Mouse (Mus musculus) lung, postnatal 0 days (tissue): ENCODE measurements at regions not wholly inside any gene's neighbourhood (a gene's known extent, or its start where the extent isn't known, plus 50 kb on each side); places are given as distances from the start of the nearest gene placed in this dataset.

Experiments used
- ATAC-seq: fragments of 200-750 bp; cut with Nextera tagmentation; 2 replicates; pipeline ENCODE4 v1.8.0; 2017; ENCODE audit warnings: moderate library complexity
- DNase-seq: peaks from one replicate; pipeline ENCODE4 v3.0.0-alpha.2; 2016; ENCODE audit warnings: low spot score
- H3K27ac ChIP-seq: fragments of 300-500 bp; sonication (generic); 2 replicates; pipeline ENCODE4 v1.5.1; 2014; ENCODE audit warnings: antibody characterized with exemption, mild to moderate bottlenecking, low read length, mixed read lengths
- H3K27me3 ChIP-seq: fragments of 300-500 bp; sonication (generic); replicated peaks from 2 replicates; pipeline ENCODE4 v1.6.1; 2014; ENCODE audit warnings: low read length, mixed read lengths; ENCODE audit not compliant: insufficient read depth
- H3K36me3 ChIP-seq: fragments of 300-500 bp; sonication (generic); 2 replicates; pipeline ENCODE4 v1.6.1; 2014; ENCODE audit warnings: low read length, mixed read lengths; ENCODE audit not compliant: insufficient read depth
- H3K4me1 ChIP-seq: fragments of 300-500 bp; sonication (generic); 2 replicates; pipeline ENCODE4 v1.6.1; 2014; ENCODE audit warnings: antibody characterized with exemption, low read depth, low read length, mixed read lengths; ENCODE audit not compliant: insufficient read depth
- H3K4me2 ChIP-seq: fragments of 300-500 bp; sonication (generic); replicated peaks from 2 replicates; pipeline ENCODE4 v1.6.1; 2014; ENCODE audit warnings: low read depth, mild to moderate bottlenecking, low read length, moderate library complexity, mixed read lengths
- H3K4me3 ChIP-seq: fragments of 300-500 bp; sonication (generic); 2 replicates; pipeline ENCODE4 v1.5.1; 2014; ENCODE audit warnings: low read depth, low read length
- H3K9ac ChIP-seq: fragments of 300-500 bp; sonication (generic); replicated peaks from 2 replicates; pipeline ENCODE4 v1.6.1; 2014; ENCODE audit warnings: low read depth, mild to moderate bottlenecking
- H3K9me3 ChIP-seq: fragments of 300-500 bp; sonication (generic); 2 replicates; pipeline ENCODE4 v1.6.1; 2016; ENCODE audit warnings: low read length, mixed read lengths
- CTCF ChIP-seq: IDR thresholded peaks from 2 replicates; pipeline ENCODE4 v1.5.1; 2016; ENCODE audit warnings: antibody characterized with exemption, mild to moderate bottlenecking
- EP300 ChIP-seq: IDR thresholded peaks from 2 replicates; pipeline ENCODE4 v1.6.1; 2016; ENCODE audit warnings: antibody characterized with exemption, mild to moderate bottlenecking, control low read depth
- WGBS: fragments of 180-500 bp; shearing (Covaris S2); extraction: QIAGEN DNeasy Blood & Tissue Kit; methylation state at CpG from one replicate; pipeline ENCODE4 v1.1.7; 2014; 5-methylcytosine and 5-hydroxymethylcytosine counted together

GRCm38 (mm10) chr4:89082838-89083237 is 54.1 kb upstream of the Mtap start:
- DNase-seq (no peak), ATAC-seq (no peak)
- 29% methylated on average over 3 of the region's 3 CpGs for WGBS
- H3K27me3 ChIP-seq = no peaks in the 10 kb centered on the region
- no peak overlapping the region for H3K4me3 ChIP-seq
- no peak overlapping the region for H3K9ac ChIP-seq
- no peak for TF ChIP-seq CTCF
- TF ChIP-seq EP300 = no peak
- no peaks in the 10 kb centered on the region for H3K9me3 ChIP-seq
- H3K4me1 ChIP-seq = no peaks in the 10 kb centered on the region
- no peak overlapping the region for H3K4me2 ChIP-seq
- no peaks in the 10 kb centered on the region for H3K36me3 ChIP-seq
- H3K27ac ChIP-seq = no peak overlapping the region

GRCm38 (mm10) chr4:89078485-89078884 is 58.4 kb upstream of the Mtap start:
- no peak overlapping the region for H3K4me2 ChIP-seq
- DNase-seq (no peak), ATAC-seq (no peak)
- no peaks in the 10 kb centered on the region for H3K27me3 ChIP-seq
- no peak overlapping the region for H3K27ac ChIP-seq
- no peak overlapping the region for H3K4me3 ChIP-seq
- no peak for TF ChIP-seq EP300
- TF ChIP-seq CTCF = no peak
- H3K36me3 ChIP-seq = no peaks in the 10 kb centered on the region
- H3K9me3 ChIP-seq = no peaks in the 10 kb centered on the region
- H3K9ac ChIP-seq = no peak overlapping the region
- 70% methylated on average over 9 of the region's 9 CpGs for WGBS
- H3K4me1 ChIP-seq = no peaks in the 10 kb centered on the region

GRCm38 (mm10) chr4:89074705-89075104 is 62.2 kb upstream of the Mtap start:
- H3K4me1 ChIP-seq = no peaks in the 10 kb centered on the region
- no peak overlapping the region for H3K4me3 ChIP-seq
- H3K9ac ChIP-seq = no peak overlapping the region
- no peak overlapping the region for H3K27ac ChIP-seq
- H3K4me2 ChIP-seq = no peak overlapping the region
- no peaks in the 10 kb centered on the region for H3K9me3 ChIP-seq
- DNase-seq (peak; percentile 7), ATAC-seq (no peak)
- 47% methylated on average over 4 of the region's 4 CpGs for WGBS
- no peaks in the 10 kb centered on the region for H3K36me3 ChIP-seq
- TF ChIP-seq EP300 (no peak), CTCF (no peak)
- H3K27me3 ChIP-seq = no peaks in the 10 kb centered on the region

- no peaks in the 10 kb centered on the region for H3K4me1 ChIP-seq
- 65% methylated on average over 2 of the region's 2 CpGs for WGBS
- H3K9me3 ChIP-seq = no peaks in the 10 kb centered on the region
- no peak overlapping the region for H3K4me3 ChIP-seq
- H3K27ac ChIP-seq = no peak overlapping the region
- TF ChIP-seq CTCF (no peak), EP300 (no peak)
- H3K27me3 ChIP-seq = no peaks in the 10 kb centered on the region
- H3K36me3 ChIP-seq = no peaks in the 10 kb centered on the region
- H3K4me2 ChIP-seq = no peak overlapping the region
- H3K9ac ChIP-seq = no peak overlapping the region
- ATAC-seq (no peak), DNase-seq (no peak)
Observed at GRCm38 (mm10) chr4:89070430-89070829, 66.5 kb upstream of the Mtap start.

GRCm38 (mm10) chr4:89064401-89064800 is 72.5 kb upstream of the Mtap start:
- Histone ChIP-seq H3K4me1 (no peaks in the 10 kb centered on the region), H3K27ac (no peak overlapping the region), H3K9me3 (no peaks in the 10 kb centered on the region), H3K36me3 (no peaks in the 10 kb centered on the region), H3K4me2 (no peak overlapping the region), H3K27me3 (no peaks in the 10 kb centered on the region), H3K9ac (no peak overlapping the region), H3K4me3 (no peak overlapping the region)
- ATAC-seq = no peak
- WGBS = 90% methylated on average over 7 of the region's 7 CpGs
- TF ChIP-seq EP300 = no peak
- no peak for DNase-seq

GRCm38 (mm10) chr4:89062384-89062783 is 74.5 kb upstream of the Mtap start:
- Histone ChIP-seq H3K27me3 (no peaks in the 10 kb centered on the region), H3K36me3 (no peaks in the 10 kb centered on the region), H3K4me3 (no peak overlapping the region), H3K4me1 (no peaks in the 10 kb centered on the region), H3K9me3 (no peaks in the 10 kb centered on the region), H3K27ac (no peak overlapping the region), H3K9ac (no peak overlapping the region), H3K4me2 (no peak overlapping the region)
- no peak for TF ChIP-seq EP300
- TF ChIP-seq CTCF = no peak
- no peak for ATAC-seq
- DNase-seq = no peak
- WGBS = 75% methylated on average over 1 of the region's 1 CpGs

- DNase-seq (no peak), ATAC-seq (no peak)
- H3K9ac ChIP-seq = no peak overlapping the region
- no peak overlapping the region for H3K4me2 ChIP-seq
- no peaks in the 10 kb centered on the region for H3K27me3 ChIP-seq
- H3K4me1 ChIP-seq = no peaks in the 10 kb centered on the region
- no peak overlapping the region for H3K27ac ChIP-seq
- WGBS = 78% methylated on average over 4 of the region's 4 CpGs
- no peaks in the 10 kb centered on the region for H3K9me3 ChIP-seq
- TF ChIP-seq EP300 (no peak), CTCF (no peak)
- no peak overlapping the region for H3K4me3 ChIP-seq
- no peaks in the 10 kb centered on the region for H3K36me3 ChIP-seq
Observed at GRCm38 (mm10) chr4:89061619-89062018, 75.3 kb upstream of the Mtap start.
